Mouse (Mus musculus): ENCODE measurements at regions not wholly inside any gene's neighbourhood (a gene's known extent, or its start where the extent isn't known, plus 50 kb on each side); places are given as distances from the start of the nearest gene placed in this dataset.

DNA sequence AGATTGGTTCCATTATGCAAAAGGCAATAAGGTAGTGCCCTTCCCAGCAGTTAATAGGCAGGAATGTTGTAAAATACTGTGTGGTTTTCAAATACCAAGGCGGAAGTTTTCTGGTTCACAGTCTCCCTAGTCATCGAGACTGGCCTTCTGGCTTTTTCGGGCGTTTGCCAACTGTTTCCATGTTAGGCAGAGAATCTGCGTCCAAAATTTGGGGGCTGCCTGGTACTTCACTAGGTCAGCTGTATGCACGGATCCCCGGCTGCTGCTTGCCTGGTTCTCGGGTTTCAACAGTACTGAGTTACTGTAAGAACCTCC is 204.7 kb upstream of the Prep start:
- H3K4me3 ChIP-seq (ENCODE audit: control insufficient read depth in 1 of 2, insufficient read depth in 1 of 2, low read depth in 2 of 2, low read length in 2 of 2), result no peak overlapping the region
- no peaks in the 10 kb centered on the region for H3K4me1 ChIP-seq (ENCODE audit: control insufficient read depth in 1 of 2, insufficient read depth in 2 of 2, low read length in 2 of 2)
- no peaks in the 10 kb centered on the region for H3K9me3 ChIP-seq (replicated peaks; ENCODE audit: insufficient read depth, low read length)
- no peak overlapping the region for H3K27ac ChIP-seq (ENCODE audit: control insufficient read depth, low read depth, low read length)
- H3K79me2 ChIP-seq (ENCODE audit: control insufficient read depth, insufficient read depth, low read length, poor library complexity), result no peaks in the 10 kb centered on the region
- TF ChIP-seq ETS1 (IDR thresholded peaks at IDR 0.05; ENCODE audit: low read depth, low read length) (no peak), ZKSCAN1 (IDR thresholded peaks at IDR 0.05; ENCODE audit: low read depth, low read length) (no peak), CHD1 (IDR thresholded peaks at IDR 0.05; ENCODE audit: low read depth, low read length) (no peak), CTCF (IDR thresholded peaks at IDR 0.05 in 2 of 3, conservative IDR thresholded peaks at IDR 0.05 in 1 of 3; ENCODE audit: control insufficient read depth in 1 of 3, insufficient read depth in 1 of 3, low read depth in 2 of 3, low read length in 3 of 3, poor library complexity in 1 of 3, severe bottlenecking in 1 of 3) (no peak), RCOR1 (IDR thresholded peaks at IDR 0.05; ENCODE audit: low read depth, low read length) (no peak), MYB (IDR thresholded peaks at IDR 0.05; ENCODE audit: low read depth, low read length) (no peak), MYC (IDR thresholded peaks at IDR 0.05; ENCODE audit: low read depth, low read length) (no peak), SIN3A (IDR thresholded peaks at IDR 0.05; ENCODE audit: low read length) (no peak), SMC3 (IDR thresholded peaks at IDR 0.05; ENCODE audit: low read depth, low read length) (no peak), POLR2AphosphoS2 (IDR thresholded peaks at IDR 0.05; ENCODE audit: low read length) (no peak)
- no peaks in the 10 kb centered on the region for H3K27me3 ChIP-seq (ENCODE audit: control insufficient read depth in 1 of 2, insufficient read depth in 2 of 2, low read length in 2 of 2)
- DNase-seq (ENCODE audit: low read depth, low spot score), result no peak
- no peaks in the 10 kb centered on the region for H3K36me3 ChIP-seq (ENCODE audit: control insufficient read depth in 1 of 2, insufficient read depth in 2 of 2, low read length in 2 of 2)
- H3K9ac ChIP-seq (ENCODE audit: control insufficient read depth, low read depth, low read length, poor library complexity, severe bottlenecking), result no peak overlapping the region

- no peaks in the 10 kb centered on the region for H3K27me3 ChIP-seq (ENCODE audit: control insufficient read depth in 1 of 2, insufficient read depth in 2 of 2, low read length in 2 of 2)
- H3K79me2 ChIP-seq (ENCODE audit: control insufficient read depth, insufficient read depth, low read length, poor library complexity), result no peaks in the 10 kb centered on the region
- no peak for DNase-seq (ENCODE audit: low read depth, low spot score)
- TF ChIP-seq GABPA (IDR thresholded peaks at IDR 0.05; ENCODE audit: low read depth, low read length) (no peak), TCF12 (IDR thresholded peaks at IDR 0.05; ENCODE audit: low read depth, low read length) (no peak), TAL1 (IDR thresholded peaks at IDR 0.05; ENCODE audit: low read length) (no peak), MYC (IDR thresholded peaks at IDR 0.05; ENCODE audit: low read depth, low read length) (no peak), ZNF384 (IDR thresholded peaks at IDR 0.05; ENCODE audit: low read depth, low read length) (no peak), POLR2AphosphoS5 (IDR thresholded peaks at IDR 0.05; ENCODE audit: borderline replicate concordance, low read depth, low read length) (no peak), RCOR1 (IDR thresholded peaks at IDR 0.05; ENCODE audit: low read depth, low read length) (no peak), SMC3 (IDR thresholded peaks at IDR 0.05; ENCODE audit: low read depth, low read length) (no peak), POLR2A (IDR thresholded peaks at IDR 0.05; ENCODE audit: control insufficient read depth in 1 of 2, insufficient read depth in 1 of 2, low read depth in 1 of 2, low read length in 2 of 2, poor library complexity in 1 of 2) (no peak), MEF2A (IDR thresholded peaks at IDR 0.05; ENCODE audit: extremely low read depth, insufficient replicate concordance, low read depth, low read length, poor library complexity, severe bottlenecking) (no peak), E2F4 (IDR thresholded peaks at IDR 0.05; ENCODE audit: borderline replicate concordance, low read depth, low read length) (no peak), JUND (IDR thresholded peaks at IDR 0.05; ENCODE audit: low read depth, low read length) (no peak), ZMIZ1 (IDR thresholded peaks at IDR 0.05; ENCODE audit: low read depth, low read length) (no peak), NRF1 (IDR thresholded peaks at IDR 0.05; ENCODE audit: insufficient read depth, low read depth, low read length, poor library complexity, severe bottlenecking) (no peak), ZKSCAN1 (IDR thresholded peaks at IDR 0.05; ENCODE audit: low read depth, low read length) (no peak), NELFE (IDR thresholded peaks at IDR 0.05; ENCODE audit: low read depth, low read length) (no peak), RAD21 (IDR thresholded peaks at IDR 0.05; ENCODE audit: low read depth, low read length) (no peak)
- H3K4me1 ChIP-seq (ENCODE audit: control insufficient read depth in 1 of 2, insufficient read depth in 2 of 2, low read length in 2 of 2), result no peaks in the 10 kb centered on the region
- no peaks in the 10 kb centered on the region for H3K36me3 ChIP-seq (ENCODE audit: control insufficient read depth in 1 of 2, insufficient read depth in 2 of 2, low read length in 2 of 2)
- no peak overlapping the region for H3K9ac ChIP-seq (ENCODE audit: control insufficient read depth, low read depth, low read length, poor library complexity, severe bottlenecking)
- no peak overlapping the region for H3K27ac ChIP-seq (ENCODE audit: control insufficient read depth, low read depth, low read length)
- H3K4me3 ChIP-seq (ENCODE audit: control insufficient read depth in 1 of 2, insufficient read depth in 1 of 2, low read depth in 2 of 2, low read length in 2 of 2), result no peak overlapping the region
- no peaks in the 10 kb centered on the region for H3K9me3 ChIP-seq (replicated peaks; ENCODE audit: insufficient read depth, low read length)
Observed at GRCm38 (mm10) chr10:44861671-44862359, 205.2 kb upstream of the Prep start.

Data from MEL (cell line).